Mouse (Mus musculus) regulatory T cell (primary cell): Measurements from ENCODE around the gene Stn1.

ENCODE experiments used
- in situ Hi-C: fragments of 300-600 bp; cut with MboI, MseI; formaldehyde crosslinking; loops from one replicate; pipeline ENCODE4 v1.15.1; 2025; ENCODE audit warnings: high pct_unique_total_duplicates

Stn1 gene

GRCm38 (mm10) chr19:47510473-47511293 lies 26.6 kb downstream of the Stn1 start:
- in situ Hi-C loops: no loop called here

- in situ Hi-C loops: no loop called here
Measured at GRCm38 (mm10) chr19:47510135-47510472, 27.2 kb downstream of the Stn1 start.

GRCm38 (mm10) chr19:47508771-47509281 lies 28.5 kb downstream of the Stn1 start:
- in situ Hi-C loops: loop anchor here (5.0 to 10.0 kb wide), 3 partner anchors 68 to 316 kb away; partner anchors contain the start of gene Slk

- in situ Hi-C loops: loop anchor here (5.0 to 10.0 kb wide), 3 partner anchors 69 to 317 kb away; partner anchors contain the start of gene Slk
Measured at GRCm38 (mm10) chr19:47508191-47508590, 29.1 kb downstream of the Stn1 start.

- in situ Hi-C loops: loop anchor here (5.0 to 10.0 kb wide), 3 partner anchors 70 to 317 kb away; partner anchors contain the start of gene Slk
Measured at GRCm38 (mm10) chr19:47507128-47508121, 29.9 kb downstream of the Stn1 start.

DNA sequence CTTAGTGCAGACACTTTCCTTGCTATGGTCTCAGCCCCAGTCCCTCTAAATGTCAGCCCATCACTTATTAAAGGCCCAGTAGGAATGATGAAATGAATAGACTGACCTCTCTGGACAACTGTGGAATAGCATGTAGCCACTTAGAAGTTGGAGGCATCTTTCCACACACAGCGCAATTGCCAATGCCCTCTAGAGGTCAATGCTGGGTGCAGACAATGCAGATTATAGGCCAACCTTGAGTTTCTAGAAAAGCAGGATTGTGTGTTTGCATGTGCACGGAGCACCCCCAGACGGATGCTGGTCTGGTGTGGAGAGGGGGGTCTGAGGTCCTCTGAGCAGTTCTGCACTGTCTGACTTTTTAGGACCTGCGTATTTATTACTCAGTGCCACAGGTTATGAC lies 33.7 kb downstream of the Stn1 start:
- in situ Hi-C loops: loop anchor here (10.0 kb wide), 2 partner anchors 291 to 321 kb away; no protein-coding TSS in a partner anchor

DNA sequence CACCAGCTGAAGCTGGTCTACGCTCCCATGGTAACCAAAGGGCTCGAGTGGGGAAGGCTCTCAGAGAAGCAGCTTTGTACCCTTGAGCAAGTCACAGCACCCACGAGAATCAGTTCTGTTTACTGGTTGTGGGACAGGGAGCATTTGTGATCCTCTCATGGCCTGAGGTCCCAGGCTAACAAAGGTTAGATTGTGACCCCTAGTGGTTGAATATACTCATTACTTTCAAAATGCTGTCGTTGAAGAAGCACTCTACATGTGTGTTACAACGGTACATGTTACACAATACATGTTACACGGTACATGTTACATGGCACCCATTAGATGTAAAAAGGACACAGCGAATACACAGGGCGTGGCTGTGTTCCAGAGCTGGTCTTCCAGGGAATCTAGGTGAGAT lies 34.7 kb downstream of the Stn1 start:
- in situ Hi-C loops: loop anchor here (10.0 kb wide), 2 partner anchors 292 to 322 kb away; no protein-coding TSS in a partner anchor

- in situ Hi-C loops: loop anchor here (10.0 kb wide), 2 partner anchors 294 to 324 kb away; no protein-coding TSS in a partner anchor
Measured at GRCm38 (mm10) chr19:47500389-47501011, 36.8 kb downstream of the Stn1 start.

DNA sequence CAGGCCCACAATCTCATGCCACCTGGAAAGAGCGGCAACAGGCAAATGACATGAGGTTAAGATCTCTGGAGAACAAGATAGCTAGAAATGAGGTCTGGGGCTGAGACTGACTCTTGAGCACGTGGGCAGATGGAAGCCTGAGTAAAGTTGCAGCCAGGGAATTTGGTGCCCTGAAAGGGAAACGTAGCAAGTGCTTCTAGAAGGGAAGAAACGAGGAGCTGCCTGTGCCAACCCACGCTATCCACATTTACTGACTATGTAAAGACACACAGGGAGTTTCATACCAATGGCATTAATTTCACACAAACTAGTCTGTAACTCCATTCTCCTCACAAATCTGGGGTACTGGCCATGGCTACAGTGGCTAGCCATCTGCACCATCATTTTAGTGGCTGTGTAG lies 37.5 kb downstream of the Stn1 start:
- in situ Hi-C loops: loop anchor here (10.0 kb wide), 2 partner anchors 295 to 325 kb away; no protein-coding TSS in a partner anchor

DNA sequence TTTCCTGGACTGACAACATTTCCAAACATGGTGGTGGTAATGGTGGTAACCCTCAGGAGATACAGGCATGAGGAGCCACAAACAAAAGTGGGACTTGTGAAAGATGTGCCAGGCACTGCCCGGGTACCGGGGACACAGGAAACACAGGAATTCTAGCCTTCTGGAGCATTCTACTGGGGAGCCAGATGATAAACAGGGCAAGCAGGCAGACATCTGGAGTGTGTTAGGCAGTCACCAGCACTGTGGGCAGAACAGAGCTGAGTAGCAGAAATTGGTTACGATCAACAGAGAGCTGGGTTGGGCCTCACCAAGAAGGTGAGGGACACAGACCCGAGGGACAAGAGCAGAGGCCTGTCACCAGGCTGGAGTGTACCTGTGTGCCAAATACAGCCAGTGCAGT lies 38.4 kb downstream of the Stn1 start:
- in situ Hi-C loops: no loop called here

DNA sequence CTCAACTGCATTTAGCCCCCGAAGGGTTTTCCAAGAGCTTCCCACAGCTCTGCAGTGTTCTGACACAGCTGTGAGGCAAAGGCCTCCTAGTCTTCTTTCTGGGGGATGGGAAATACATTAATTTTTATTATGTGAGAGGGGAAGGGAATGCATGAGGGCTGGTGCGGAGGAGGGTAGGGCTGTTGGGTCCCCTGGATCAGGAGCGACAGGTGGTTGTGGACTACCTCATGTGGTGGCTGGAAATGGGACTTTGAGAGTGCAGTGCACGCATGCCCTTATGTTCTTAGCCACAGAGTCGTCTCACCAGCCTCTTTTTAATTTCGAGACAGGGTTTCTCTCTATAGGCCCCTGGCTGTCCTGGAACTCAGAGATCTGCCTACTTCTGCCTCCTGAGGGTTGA lies 39.6 kb downstream of the Stn1 start:
- in situ Hi-C loops: no loop called here

DNA sequence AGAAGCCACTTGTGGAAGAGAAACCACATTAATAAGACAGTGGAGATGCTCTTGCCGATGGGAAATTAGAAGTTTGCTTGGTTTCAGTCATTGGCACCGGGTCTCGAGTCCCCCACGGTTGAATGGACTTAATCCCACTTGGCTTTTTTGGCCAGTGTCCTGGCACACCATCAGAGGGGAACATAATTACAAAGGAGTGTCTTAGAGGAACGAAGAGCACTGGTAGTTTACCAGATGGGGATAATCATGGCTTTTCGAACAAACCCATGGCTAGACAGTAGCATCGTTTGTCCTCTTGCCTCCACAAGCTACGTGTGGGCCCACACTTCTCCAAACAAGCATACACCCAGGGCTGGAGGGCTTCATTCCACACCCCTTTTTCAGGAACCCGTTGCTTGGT lies 40.0 kb downstream of the Stn1 start:
- in situ Hi-C loops: no loop called here

DNA sequence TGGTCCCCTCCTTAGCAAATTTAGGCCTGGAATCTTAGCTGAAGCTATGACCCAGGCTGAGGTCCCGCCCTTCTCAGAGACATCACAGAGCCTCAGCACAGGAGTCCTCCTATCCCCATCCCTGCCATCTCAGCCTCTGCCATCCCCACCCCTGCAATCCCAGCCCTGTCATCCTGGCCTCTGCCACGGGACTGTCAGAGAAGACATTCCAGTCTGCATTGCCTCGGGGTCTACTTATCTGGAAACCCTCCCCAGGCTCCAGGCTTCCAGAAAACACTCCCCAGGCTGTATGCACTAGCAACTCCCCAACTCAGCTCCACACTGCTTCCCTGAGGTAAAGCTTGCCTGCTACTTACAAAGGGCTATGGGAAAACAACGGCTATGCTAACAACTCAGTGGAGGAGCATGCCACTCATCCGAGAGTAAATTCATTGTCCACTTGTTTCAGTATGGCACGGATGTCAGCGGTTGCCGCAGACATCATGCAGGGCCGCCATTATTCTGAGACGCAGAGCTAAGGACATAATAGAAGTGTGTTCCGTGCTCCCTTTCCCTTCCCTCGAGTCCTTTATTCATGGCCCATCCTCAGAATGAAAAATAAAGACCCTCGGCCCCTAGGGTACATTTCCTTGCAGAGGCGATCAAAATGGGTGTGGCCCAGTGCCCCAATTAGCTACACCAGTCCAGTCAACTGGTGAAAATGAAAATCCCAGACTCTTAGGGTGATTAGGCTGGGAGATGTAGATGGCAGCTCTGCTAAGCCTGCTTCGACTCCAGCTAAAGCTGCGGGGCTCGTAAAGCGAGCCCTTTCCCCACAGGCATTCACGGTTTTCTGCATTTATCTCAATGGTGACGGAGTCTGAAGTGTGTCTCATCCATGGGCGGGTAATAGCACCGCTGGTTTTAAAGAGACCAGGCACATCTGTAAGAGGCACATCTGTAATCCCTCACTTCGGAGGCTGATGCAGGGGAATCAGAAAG lies 44.0 kb downstream of the Stn1 start:
- in situ Hi-C loops: no loop called here

GRCm38 (mm10) chr19:47492422-47492821 lies 44.9 kb downstream of the Stn1 start:
- in situ Hi-C loops: no loop called here

GRCm38 (mm10) chr19:47491853-47492252 lies 45.5 kb downstream of the Stn1 start:
- in situ Hi-C loops: no loop called here

- in situ Hi-C loops: loop anchor here (5.0 kb wide), 1 partner anchor 127 kb away; no protein-coding TSS in a partner anchor
Measured at GRCm38 (mm10) chr19:47489233-47489632, 48.1 kb downstream of the Stn1 start.

DNA sequence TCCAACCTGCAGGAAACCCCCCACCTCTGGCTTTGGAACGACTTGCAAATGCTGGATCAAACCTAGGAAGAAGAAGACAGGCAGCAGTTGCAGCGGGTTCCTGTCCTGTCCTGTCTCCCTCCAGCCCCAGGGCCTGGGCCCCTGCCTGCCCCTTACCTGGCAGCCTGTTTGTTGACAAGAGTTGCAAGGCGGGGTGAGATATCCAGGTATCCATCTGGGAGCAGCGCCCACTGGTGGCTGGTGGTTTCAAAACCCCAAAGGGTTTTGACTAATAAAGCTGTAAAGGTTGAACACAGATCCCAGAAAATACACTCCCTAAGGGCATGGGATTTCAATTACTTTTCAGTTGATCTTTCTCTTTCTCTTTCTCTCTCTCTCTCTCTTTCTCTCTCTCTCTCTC lies 49.1 kb downstream of the Stn1 start:
- in situ Hi-C loops: loop anchor here (5.0 kb wide), 1 partner anchor 126 kb away; no protein-coding TSS in a partner anchor

GRCm38 (mm10) chr19:47487572-47487971 lies 49.7 kb downstream of the Stn1 start:
- in situ Hi-C loops: loop anchor here (5.0 kb wide), 1 partner anchor 125 kb away; no protein-coding TSS in a partner anchor

GRCm38 (mm10) chr19:47485997-47486566 lies 51.2 kb downstream of the Stn1 start:
- in situ Hi-C loops: loop anchor here (5.0 kb wide), 1 partner anchor 124 kb away; no protein-coding TSS in a partner anchor
